Mouse (Mus musculus): ENCODE measurements around the gene Hook1. TPM values are rescaled to one million over a fixed set of nuclear protein-coding genes. Genes with fewer than 3 reads are reported as not detected.
"Not testable (repeated sequence)": the region's sequence is repeated elsewhere in the genome, so short reads cannot be mapped to it uniquely, and the experiment has no call there.

Gene Hook1
- polyA plus RNA-seq, 1 experiment from 2014 or later = 24.0 TPM

- no peaks in the 10 kb centered on the region for H3K4me1 ChIP-seq (ENCODE audit: insufficient read depth, low read length)
- no peaks in the 10 kb centered on the region for H3K27me3 ChIP-seq (ENCODE audit: insufficient read depth, low read length)
- H3K4me2 ChIP-seq (replicated peaks; ENCODE audit: low read depth, low read length) = no peak overlapping the region
- no peak overlapping the region for H3K4me3 ChIP-seq (ENCODE audit: low read length)
- ATAC-seq (ENCODE audit: low FRiP score, low TSS enrichment) = no peak
- no peaks in the 10 kb centered on the region for H3K36me3 ChIP-seq (ENCODE audit: insufficient read depth, low read length)
- H3K27ac ChIP-seq (ENCODE audit: low read length) = no peak overlapping the region
- H3K9ac ChIP-seq (replicated peaks; ENCODE audit: low read length) = no peak overlapping the region
- no peaks in the 10 kb centered on the region for H3K9me3 ChIP-seq (ENCODE audit: low read length)
- 86% methylated on average over 3 of the region's 3 CpGs for WGBS
Observed at GRCm38 (mm10) chr4:95938701-95939100, 28.3 kb upstream of the Hook1 start.

DNA sequence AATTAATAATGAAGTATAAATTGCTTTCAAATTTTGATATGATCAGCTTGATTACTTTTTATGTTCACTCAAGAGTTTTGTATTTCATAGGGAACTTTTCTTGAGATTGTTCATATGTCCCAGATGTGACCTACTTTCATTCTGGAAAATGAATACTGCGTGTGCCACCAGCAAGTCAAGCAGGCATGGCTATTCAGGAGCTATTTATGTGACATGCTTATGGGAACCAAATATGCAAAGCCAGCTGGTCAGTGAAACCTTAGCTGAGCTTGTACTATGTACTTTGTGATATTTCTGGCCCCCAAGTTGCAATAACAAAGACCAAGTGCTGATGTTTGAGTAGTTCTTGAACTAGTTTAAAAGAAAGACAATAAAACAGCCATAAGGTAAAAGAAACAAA, 19.1 kb upstream of the Hook1 start:
- WGBS = 75% methylated on average over 1 of the region's 1 CpGs
- H3K27ac ChIP-seq (ENCODE audit: low read length) = no peak overlapping the region
- H3K4me2 ChIP-seq (replicated peaks; ENCODE audit: low read depth, low read length) = no peak overlapping the region
- no peaks in the 10 kb centered on the region for H3K9me3 ChIP-seq (ENCODE audit: low read length)
- no peaks in the 10 kb centered on the region for H3K4me1 ChIP-seq (ENCODE audit: insufficient read depth, low read length)
- H3K4me3 ChIP-seq (ENCODE audit: low read length) = no peak overlapping the region
- H3K9ac ChIP-seq (replicated peaks; ENCODE audit: low read length) = no peak overlapping the region
- no peaks in the 10 kb centered on the region for H3K36me3 ChIP-seq (ENCODE audit: insufficient read depth, low read length)
- no peak for ATAC-seq (ENCODE audit: low FRiP score, low TSS enrichment)
- no peaks in the 10 kb centered on the region for H3K27me3 ChIP-seq (ENCODE audit: insufficient read depth, low read length)

GRCm38 (mm10) chr4:95953328-95953727, 13.7 kb upstream of the Hook1 start:
- Histone ChIP-seq H3K36me3 (ENCODE audit: insufficient read depth, low read length) (no peaks in the 10 kb centered on the region), H3K4me1 (ENCODE audit: insufficient read depth, low read length) (no peaks in the 10 kb centered on the region), H3K9ac (replicated peaks; ENCODE audit: low read length) (no peak overlapping the region), H3K27ac (ENCODE audit: low read length) (no peak overlapping the region), H3K9me3 (ENCODE audit: low read length) (peaks cover 5% of the 10 kb centered on the region; the same call in 1 of the 2 replicates), H3K4me3 (ENCODE audit: low read length) (no peak overlapping the region), H3K27me3 (ENCODE audit: insufficient read depth, low read length) (no peaks in the 10 kb centered on the region), H3K4me2 (replicated peaks; ENCODE audit: low read depth, low read length) (no peak overlapping the region)
- no peak for ATAC-seq (ENCODE audit: low FRiP score, low TSS enrichment)

DNA sequence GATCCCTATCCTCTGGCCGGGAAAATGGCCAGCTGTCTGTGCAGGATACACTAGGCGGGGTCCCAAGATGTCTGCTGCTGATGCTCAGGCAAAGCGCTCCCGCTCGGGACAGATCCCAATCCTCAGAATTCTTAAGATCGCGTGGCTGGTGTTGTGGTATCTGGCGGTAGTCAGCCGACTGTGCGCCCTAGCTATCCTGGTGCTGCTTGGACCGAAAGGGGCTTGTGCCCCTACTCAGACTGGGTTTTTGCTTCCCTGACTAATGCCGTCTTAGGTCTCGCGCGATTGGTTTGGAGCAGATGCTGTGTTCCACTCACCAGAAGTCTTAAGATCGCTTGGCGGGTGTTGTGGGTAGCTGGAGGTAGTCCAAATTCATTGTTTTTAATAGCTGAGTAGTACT, 15.2 kb downstream of the Hook1 start:
- ATAC-seq (ENCODE audit: low FRiP score, low TSS enrichment) = not testable (repeated sequence)

DNA sequence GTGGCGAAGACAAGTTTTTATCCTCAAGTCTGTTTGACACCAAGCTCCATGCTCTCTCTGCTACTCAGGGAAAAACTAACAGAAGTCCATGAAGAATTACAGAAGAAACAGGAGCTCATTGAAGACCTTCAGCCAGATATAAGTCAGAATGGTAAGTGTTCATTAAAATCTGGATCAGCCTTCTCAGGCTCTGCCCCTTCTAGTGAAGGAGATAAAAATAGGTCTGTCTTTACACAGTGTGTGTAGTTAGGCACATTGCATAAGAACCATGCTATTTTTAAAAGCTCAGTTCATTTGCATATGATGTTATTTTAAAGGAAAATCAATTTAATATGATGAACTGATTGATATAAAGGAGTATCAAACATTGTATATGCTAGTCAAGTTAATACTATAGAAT, 49.8 kb downstream of the Hook1 start:
- Histone ChIP-seq H3K4me3 (ENCODE audit: low read length) (no peak overlapping the region), H3K9me3 (ENCODE audit: low read length) (no peaks in the 10 kb centered on the region), H3K27ac (ENCODE audit: low read length) (no peak overlapping the region), H3K9ac (replicated peaks; ENCODE audit: low read length) (no peak overlapping the region), H3K36me3 (ENCODE audit: insufficient read depth, low read length) (0 out of 2 replicates have a peak, but pooled peaks cover 4% of the 10 kb centered on the region), H3K4me1 (ENCODE audit: insufficient read depth, low read length) (no peaks in the 10 kb centered on the region), H3K27me3 (ENCODE audit: insufficient read depth, low read length) (no peaks in the 10 kb centered on the region), H3K4me2 (replicated peaks; ENCODE audit: low read depth, low read length) (no peak overlapping the region)
- WGBS = 92% methylated on average over 1 of the region's 1 CpGs
- ATAC-seq (ENCODE audit: low FRiP score, low TSS enrichment) = no peak

More for the DNA sequence above, 15.2 kb downstream of the Hook1 start:
- H3K4me1 ChIP-seq (ENCODE audit: insufficient read depth, low read length); H3K9ac ChIP-seq (replicated peaks; ENCODE audit: low read length); H3K4me3 ChIP-seq (ENCODE audit: low read length); H3K9me3 ChIP-seq (ENCODE audit: low read length); H3K4me2 ChIP-seq (replicated peaks; ENCODE audit: low read depth, low read length); H3K27ac ChIP-seq (ENCODE audit: low read length); H3K36me3 ChIP-seq (ENCODE audit: insufficient read depth, low read length); H3K27me3 ChIP-seq (ENCODE audit: insufficient read depth, low read length): not testable (repeated sequence)
- 96% methylated on average over 17 of the region's 17 CpGs for WGBS

GRCm38 (mm10) chr4:96022803-96023202, 55.8 kb downstream of the Hook1 start:
- H3K4me1 ChIP-seq (ENCODE audit: insufficient read depth, low read length) = no peaks in the 10 kb centered on the region

GRCm38 (mm10) chr4:96028412-96028811, 61.4 kb downstream of the Hook1 start:
- no peak overlapping the region for H3K9ac ChIP-seq (replicated peaks; ENCODE audit: low read length)
- no peaks in the 10 kb centered on the region for H3K9me3 ChIP-seq (ENCODE audit: low read length)
- H3K4me3 ChIP-seq (ENCODE audit: low read length) = no peak overlapping the region
- no peaks in the 10 kb centered on the region for H3K36me3 ChIP-seq (ENCODE audit: insufficient read depth, low read length)
- H3K4me1 ChIP-seq (ENCODE audit: insufficient read depth, low read length) = no peaks in the 10 kb centered on the region
- H3K27me3 ChIP-seq (ENCODE audit: insufficient read depth, low read length) = no peaks in the 10 kb centered on the region
- WGBS = 92% methylated on average over 1 of the region's 1 CpGs
- no peak overlapping the region for H3K27ac ChIP-seq (ENCODE audit: low read length)
- ATAC-seq (ENCODE audit: low FRiP score, low TSS enrichment) = no peak
- H3K4me2 ChIP-seq (replicated peaks; ENCODE audit: low read depth, low read length) = no peak overlapping the region

More at GRCm38 (mm10) chr4:96022803-96023202, 55.8 kb downstream of the Hook1 start:
- no peaks in the 10 kb centered on the region for H3K27me3 ChIP-seq (ENCODE audit: insufficient read depth, low read length)
- no peaks in the 10 kb centered on the region for H3K9me3 ChIP-seq (ENCODE audit: low read length)
- no peak for ATAC-seq (ENCODE audit: low FRiP score, low TSS enrichment)
- H3K4me3 ChIP-seq (ENCODE audit: low read length) = no peak overlapping the region
- no peak overlapping the region for H3K27ac ChIP-seq (ENCODE audit: low read length)
- no peak overlapping the region for H3K9ac ChIP-seq (replicated peaks; ENCODE audit: low read length)
- H3K4me2 ChIP-seq (replicated peaks; ENCODE audit: low read depth, low read length) = no peak overlapping the region
- peaks cover 4% of the 10 kb centered on the region; the same call in 1 of the 2 replicates for H3K36me3 ChIP-seq (ENCODE audit: insufficient read depth, low read length)

DNA sequence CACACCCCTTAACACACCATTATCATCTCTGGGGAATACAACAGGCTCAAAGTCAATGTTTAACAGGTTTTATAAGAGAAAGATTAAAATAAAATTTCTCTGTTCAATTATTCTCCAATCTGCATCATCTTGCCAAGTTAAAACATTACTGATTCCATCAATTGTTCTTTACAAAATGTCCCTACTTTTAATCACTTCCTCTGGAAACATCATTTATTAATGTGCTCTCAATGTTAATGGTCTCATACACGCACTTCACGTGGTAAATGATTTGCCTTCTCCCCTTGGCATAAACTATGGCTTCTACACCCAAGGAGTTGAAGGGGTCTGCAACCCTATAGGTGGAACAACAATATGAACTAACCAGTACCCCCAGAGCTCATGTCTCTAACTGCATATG, 93.1 kb downstream of the Hook1 start:
- Histone ChIP-seq H3K36me3 (ENCODE audit: insufficient read depth, low read length) (no peaks in the 10 kb centered on the region), H3K4me2 (replicated peaks; ENCODE audit: low read depth, low read length) (no peak overlapping the region), H3K9ac (replicated peaks; ENCODE audit: low read length) (no peak overlapping the region), H3K9me3 (ENCODE audit: low read length) (no peaks in the 10 kb centered on the region), H3K27me3 (ENCODE audit: insufficient read depth, low read length) (no peaks in the 10 kb centered on the region), H3K4me3 (ENCODE audit: low read length) (no peak overlapping the region), H3K27ac (ENCODE audit: low read length) (no peak overlapping the region), H3K4me1 (ENCODE audit: insufficient read depth, low read length) (no peaks in the 10 kb centered on the region)
- WGBS = 76% methylated on average over 2 of the region's 2 CpGs
- ATAC-seq (ENCODE audit: low FRiP score, low TSS enrichment) = no peak

GRCm38 (mm10) chr4:96062045-96062444, 95.0 kb downstream of the Hook1 start:
- Histone ChIP-seq H3K4me2 (replicated peaks; ENCODE audit: low read depth, low read length) (no peak overlapping the region), H3K27me3 (ENCODE audit: insufficient read depth, low read length) (no peaks in the 10 kb centered on the region), H3K4me1 (ENCODE audit: insufficient read depth, low read length) (no peaks in the 10 kb centered on the region), H3K27ac (ENCODE audit: low read length) (no peak overlapping the region), H3K4me3 (ENCODE audit: low read length) (no peak overlapping the region), H3K9ac (replicated peaks; ENCODE audit: low read length) (no peak overlapping the region), H3K9me3 (ENCODE audit: low read length) (no peaks in the 10 kb centered on the region), H3K36me3 (ENCODE audit: insufficient read depth, low read length) (no peaks in the 10 kb centered on the region)
- 73% methylated on average over 2 of the region's 2 CpGs for WGBS
- ATAC-seq (ENCODE audit: low FRiP score, low TSS enrichment) = no peak
